Mouse (Mus musculus): ENCODE data around the gene Prr23a2.

DNA sequence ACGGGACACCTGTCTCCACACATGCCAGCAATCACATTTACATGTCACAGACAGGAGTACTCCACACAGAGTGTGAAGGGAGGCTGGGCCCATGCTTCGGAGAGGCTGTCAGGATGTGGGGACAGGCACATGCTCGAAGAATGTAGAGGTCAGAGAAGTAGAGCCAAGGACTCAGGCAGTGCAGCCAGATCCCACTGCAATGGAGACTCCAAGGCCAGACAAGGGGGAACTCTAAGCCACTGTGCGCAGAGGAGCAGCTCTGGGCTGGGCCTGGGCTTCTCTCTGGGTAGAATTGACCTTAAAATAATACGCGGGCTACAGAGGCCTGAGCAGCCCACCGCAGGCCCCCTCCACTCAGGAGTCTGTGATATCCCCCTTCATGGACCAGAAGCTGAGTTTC lies 38.7 kb upstream of the Prr23a2 start:
- TF ChIP-seq POLR2A (IDR thresholded peaks at IDR 0.05; ENCODE audit: low read depth, low read length) (no peak), CTCF (IDR thresholded peaks at IDR 0.05; ENCODE audit: extremely low read depth, insufficient read depth, insufficient read length, insufficient replicate concordance) (no peak)

All from spleen, adult 2 months (tissue).